Mouse (Mus musculus): Measurements from ENCODE around the gene Nup107. TPM values are rescaled to one million over a fixed set of nuclear protein-coding genes. Genes with fewer than 3 reads are reported as not detected.
A peak's percentile ranks its signal among the peaks of the same experiment; 100 is the strongest.

Nup107 gene
- polyA plus RNA-seq, 1 experiment = 22.8 TPM

DNA sequence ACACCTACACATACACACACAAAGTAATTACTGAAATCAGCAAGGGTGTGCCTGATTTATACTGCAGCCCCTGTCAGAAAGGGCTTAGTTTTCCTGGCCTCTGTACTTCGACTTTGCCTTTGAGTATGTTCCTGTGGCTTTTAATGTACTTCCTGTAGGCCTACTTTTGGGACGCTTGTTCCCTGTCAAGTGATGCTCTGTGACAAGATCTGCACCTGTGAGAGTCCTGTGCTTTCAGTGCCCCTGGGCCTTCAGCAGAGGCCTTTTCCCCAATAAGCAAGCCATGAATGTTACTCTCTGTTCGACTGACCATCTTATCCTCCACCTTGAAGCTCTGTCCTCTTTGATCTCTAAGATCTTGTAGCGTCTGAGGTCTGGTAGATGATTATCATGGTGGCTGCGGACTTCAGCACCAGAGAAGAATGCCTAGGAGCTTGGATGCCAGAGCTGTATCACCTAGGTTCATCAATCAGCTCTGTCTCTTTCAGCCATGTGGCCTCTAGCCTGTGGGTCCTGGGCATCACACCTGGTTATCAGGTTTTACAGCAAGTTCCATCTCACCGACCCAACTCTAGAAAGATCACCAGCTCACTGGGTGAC, 6.0 kb upstream of the Nup107 start:
- H3K27ac ChIP-seq (ENCODE audit: control insufficient read depth, insufficient read depth, low read depth, low read length, poor library complexity) = no peak overlapping the region
- TF ChIP-seq CTCF (IDR thresholded peaks at IDR 0.05; ENCODE audit: control insufficient read depth, insufficient read depth, low read length) = no peak
- TF ChIP-seq POLR2A (IDR thresholded peaks at IDR 0.05; ENCODE audit: borderline replicate concordance, control insufficient read depth, low read depth, low read length) = no peak
- no peak overlapping the region for H3K4me3 ChIP-seq (replicated peaks; ENCODE audit: control insufficient read depth, low read depth, low read length)
- 58% methylated on average over 6 of the region's 6 CpGs for WGBS
- peaks cover 1% of the 10 kb centered on the region; the same call in 1 of the 2 replicates for H3K4me1 ChIP-seq (ENCODE audit: control insufficient read depth, insufficient read depth, low read length)

GRCm38 (mm10) chr10:117797684-117798083, 5.2 kb upstream of the Nup107 start:
- Histone ChIP-seq H3K4me3 (replicated peaks; ENCODE audit: control insufficient read depth, low read depth, low read length) (no peak overlapping the region), H3K27ac (ENCODE audit: control insufficient read depth, insufficient read depth, low read depth, low read length, poor library complexity) (no peak overlapping the region), H3K4me1 (ENCODE audit: control insufficient read depth, insufficient read depth, low read length) (peaks cover 1% of the 10 kb centered on the region; the same call in 1 of the 2 replicates)
- TF ChIP-seq POLR2A (IDR thresholded peaks at IDR 0.05; ENCODE audit: borderline replicate concordance, control insufficient read depth, low read depth, low read length) (no peak), CTCF (IDR thresholded peaks at IDR 0.05; ENCODE audit: control insufficient read depth, insufficient read depth, low read length) (no peak)
- WGBS = 70% methylated on average over 7 of the region's 7 CpGs

GRCm38 (mm10) chr10:117797106-117797505, 4.6 kb upstream of the Nup107 start:
- Histone ChIP-seq H3K4me1 (ENCODE audit: control insufficient read depth, insufficient read depth, low read length) (peaks cover 1% of the 10 kb centered on the region; the same call in 1 of the 2 replicates), H3K4me3 (replicated peaks; ENCODE audit: control insufficient read depth, low read depth, low read length) (no peak overlapping the region), H3K27ac (ENCODE audit: control insufficient read depth, insufficient read depth, low read depth, low read length, poor library complexity) (no peak overlapping the region)
- no peak for TF ChIP-seq POLR2A (IDR thresholded peaks at IDR 0.05; ENCODE audit: borderline replicate concordance, control insufficient read depth, low read depth, low read length)
- TF ChIP-seq CTCF (IDR thresholded peaks at IDR 0.05; ENCODE audit: control insufficient read depth, insufficient read depth, low read length) = no peak
- WGBS = 86% methylated on average over 12 of the region's 12 CpGs

GRCm38 (mm10) chr10:117796181-117796580, 3.7 kb upstream of the Nup107 start:
- no peak overlapping the region for H3K27ac ChIP-seq (ENCODE audit: control insufficient read depth, insufficient read depth, low read depth, low read length, poor library complexity)
- TF ChIP-seq POLR2A (IDR thresholded peaks at IDR 0.05; ENCODE audit: borderline replicate concordance, control insufficient read depth, low read depth, low read length) (no peak), CTCF (IDR thresholded peaks at IDR 0.05; ENCODE audit: control insufficient read depth, insufficient read depth, low read length) (peak; percentile 46; the same call in 1 of the 2 replicates)
- no peak overlapping the region for H3K4me3 ChIP-seq (replicated peaks; ENCODE audit: control insufficient read depth, low read depth, low read length)
- H3K4me1 ChIP-seq (ENCODE audit: control insufficient read depth, insufficient read depth, low read length) = peaks cover 1% of the 10 kb centered on the region; the same call in 1 of the 2 replicates
- 93% methylated on average over 7 of the region's 7 CpGs for WGBS

- WGBS = 84% methylated on average over 4 of the region's 4 CpGs
- TF ChIP-seq CTCF (IDR thresholded peaks at IDR 0.05; ENCODE audit: control insufficient read depth, insufficient read depth, low read length) = no peak
- TF ChIP-seq POLR2A (IDR thresholded peaks at IDR 0.05; ENCODE audit: borderline replicate concordance, control insufficient read depth, low read depth, low read length) = no peak
- H3K4me1 ChIP-seq (ENCODE audit: control insufficient read depth, insufficient read depth, low read length) = peaks cover 1% of the 10 kb centered on the region; the same call in 1 of the 2 replicates
- no peak overlapping the region for H3K4me3 ChIP-seq (replicated peaks; ENCODE audit: control insufficient read depth, low read depth, low read length)
- H3K27ac ChIP-seq (ENCODE audit: control insufficient read depth, insufficient read depth, low read depth, low read length, poor library complexity) = no peak overlapping the region
Measured at GRCm38 (mm10) chr10:117795206-117795605, 2.7 kb upstream of the Nup107 start.

- H3K4me3 ChIP-seq (replicated peaks; ENCODE audit: control insufficient read depth, low read depth, low read length) = no peak overlapping the region
- H3K4me1 ChIP-seq (ENCODE audit: control insufficient read depth, insufficient read depth, low read length) = peaks cover 1% of the 10 kb centered on the region; the same call in 1 of the 2 replicates
- WGBS = 43% methylated on average over 11 of the region's 11 CpGs
- TF ChIP-seq CTCF (IDR thresholded peaks at IDR 0.05; ENCODE audit: control insufficient read depth, insufficient read depth, low read length) (no peak), POLR2A (IDR thresholded peaks at IDR 0.05; ENCODE audit: borderline replicate concordance, control insufficient read depth, low read depth, low read length) (no peak)
- peak overlapping the region; percentile 55 for H3K27ac ChIP-seq (ENCODE audit: control insufficient read depth, insufficient read depth, low read depth, low read length, poor library complexity)
Measured at GRCm38 (mm10) chr10:117793436-117794030, 1.0 kb upstream of the Nup107 start.

DNA sequence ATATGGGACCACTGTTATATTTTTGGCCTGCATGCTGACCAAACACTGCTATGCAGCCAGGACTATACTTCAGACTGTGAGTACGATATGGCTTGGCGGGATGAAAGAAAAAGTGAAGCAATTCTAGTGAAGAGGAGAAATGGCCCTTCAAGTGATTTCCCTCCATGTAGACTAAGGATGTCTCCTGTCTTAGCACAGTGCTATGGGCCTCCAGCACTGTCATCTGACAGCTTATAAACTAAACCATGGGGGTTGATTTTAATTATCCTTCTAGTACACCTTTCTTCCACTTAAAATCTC, 1.4 kb downstream of the Nup107 start:
- H3K27ac ChIP-seq (ENCODE audit: control insufficient read depth, insufficient read depth, low read depth, low read length, poor library complexity) = no peak overlapping the region
- peaks cover 1% of the 10 kb centered on the region; the same call in 1 of the 2 replicates for H3K4me1 ChIP-seq (ENCODE audit: control insufficient read depth, insufficient read depth, low read length)
- 74% methylated on average over 2 of the region's 2 CpGs for WGBS
- H3K4me3 ChIP-seq (replicated peaks; ENCODE audit: control insufficient read depth, low read depth, low read length) = no peak overlapping the region
- TF ChIP-seq CTCF (IDR thresholded peaks at IDR 0.05; ENCODE audit: control insufficient read depth, insufficient read depth, low read length) (no peak), POLR2A (IDR thresholded peaks at IDR 0.05; ENCODE audit: borderline replicate concordance, control insufficient read depth, low read depth, low read length) (no peak)

DNA sequence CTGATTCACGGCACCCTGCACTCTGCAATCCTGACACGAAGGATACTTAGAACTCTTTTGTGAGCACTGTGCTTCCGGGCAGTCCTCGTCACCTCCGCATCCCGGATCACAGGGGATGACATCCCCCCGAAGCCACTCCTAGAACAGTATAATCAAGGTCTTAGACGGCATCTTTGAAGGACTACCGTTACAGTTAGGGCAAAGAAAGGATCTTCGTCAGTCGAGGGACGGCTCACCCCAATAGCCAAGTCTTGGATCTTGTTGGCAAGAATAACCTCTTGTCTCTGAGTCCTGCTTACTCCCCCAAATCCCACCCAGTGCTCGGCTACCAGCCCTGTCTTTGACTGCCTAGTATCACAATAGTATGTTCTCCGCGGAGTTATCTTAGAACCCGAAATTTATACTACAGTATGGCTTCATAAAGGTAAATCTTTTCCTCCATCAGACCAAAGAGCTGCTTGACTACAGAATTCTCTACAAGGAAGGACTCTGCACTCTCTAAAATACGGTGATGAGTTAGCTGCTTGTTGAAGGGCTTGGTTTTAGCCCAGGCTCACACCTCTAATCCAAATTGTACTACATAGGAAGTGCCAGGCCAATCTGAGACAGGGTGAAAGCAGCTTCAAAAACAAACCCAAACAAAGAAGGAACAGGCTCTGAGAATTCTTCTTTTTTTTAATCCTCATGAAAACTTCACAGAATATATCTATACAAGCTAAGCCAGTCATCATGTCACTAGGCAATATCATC, 1.9 kb downstream of the Nup107 start:
- H3K4me3 ChIP-seq (replicated peaks; ENCODE audit: control insufficient read depth, low read depth, low read length) = no peak overlapping the region
- peaks cover 1% of the 10 kb centered on the region; the same call in 1 of the 2 replicates for H3K4me1 ChIP-seq (ENCODE audit: control insufficient read depth, insufficient read depth, low read length)
- WGBS = 91% methylated on average over 17 of the region's 17 CpGs
- no peak overlapping the region for H3K27ac ChIP-seq (ENCODE audit: control insufficient read depth, insufficient read depth, low read depth, low read length, poor library complexity)
- TF ChIP-seq CTCF (IDR thresholded peaks at IDR 0.05; ENCODE audit: control insufficient read depth, insufficient read depth, low read length) (no peak), POLR2A (IDR thresholded peaks at IDR 0.05; ENCODE audit: borderline replicate concordance, control insufficient read depth, low read depth, low read length) (no peak)
